8 mouse cellular contexts compared by ENCODE assay signal in genomic region chr2:152723651-152724331, GRCm38 (mm10). TPM values are rescaled to one million over a fixed set of nuclear protein-coding genes. Genes with fewer than 3 reads are reported as not detected.
DNase-seq lines count a peak whose midpoint lies in the region; ATAC-seq and TF ChIP-seq lines count a peak whose summit lies in the region.

No protein-coding gene starts in this region.

- peak overlapping the region; percentile 18 for H3K27ac ChIP-seq in kidney, adult 2 months (ENCODE audit: insufficient read depth, low read depth, low read length)
- no peak overlapping the region for H3K27ac ChIP-seq in forebrain, embryonic 14.5 days (ENCODE audit: low read depth, low read length)
- H3K27ac ChIP-seq in hindbrain, embryonic 14.5 days, result no peak overlapping the region
- no peak overlapping the region for H3K27ac ChIP-seq in liver, postnatal 0 days (ENCODE audit: low read depth)
- no peak overlapping the region for H3K27ac ChIP-seq in neural tube, embryonic 14.5 days (ENCODE audit: low read depth, low read length)

- H3K9ac ChIP-seq in forebrain, embryonic 14.5 days (ENCODE audit: low read length), result peak overlapping the region; percentile 57
- peak overlapping the region; percentile 46 for H3K9ac ChIP-seq in hindbrain, embryonic 14.5 days
- peak overlapping the region; percentile 16; the same call in 1 of the 2 replicates for H3K9ac ChIP-seq in liver, postnatal 0 days (replicated peaks)
- H3K9ac ChIP-seq in neural tube, embryonic 14.5 days (replicated peaks; ENCODE audit: low read depth, low read length), result peak overlapping the region; percentile 18; the same call in 1 of the 2 replicates

- DNase-seq in kidney, adult 2 months, result peak; percentile 67
- DNase-seq in kidney, adult 11 months, result no peak
- peak; percentile 43 for DNase-seq in forebrain, embryonic 14.5 days (ENCODE audit: low spot score)
- no peak for DNase-seq in hindbrain, embryonic 14.5 days (ENCODE audit: low spot score)
- DNase-seq in liver, postnatal 0 days, result peak; percentile 56
- no peak for DNase-seq in cerebellum, adult 9-11 months

- H3K4me2 ChIP-seq in forebrain, embryonic 14.5 days (ENCODE audit: low read length), result peak overlapping the region; percentile 50
- H3K4me2 ChIP-seq in hindbrain, embryonic 14.5 days (replicated peaks), result peak overlapping the region; percentile 59
- H3K4me2 ChIP-seq in liver, postnatal 0 days (ENCODE audit: low read depth, low read length), result peak overlapping the region; percentile 62
- H3K4me2 ChIP-seq in neural tube, embryonic 14.5 days (ENCODE audit: low read depth, low read length), result peak overlapping the region; percentile 41

- peaks cover 5% of the 10 kb centered on the region for H3K4me1 ChIP-seq in kidney, adult 2 months (ENCODE audit: control insufficient read depth, insufficient read depth, low read length)
- H3K4me1 ChIP-seq in forebrain, embryonic 14.5 days (ENCODE audit: control insufficient read depth, insufficient read depth, low read length), result peaks cover 7% of the 10 kb centered on the region
- H3K4me1 ChIP-seq in hindbrain, embryonic 14.5 days (replicated peaks; ENCODE audit: control insufficient read depth, insufficient read depth, low read length), result peaks cover 14% of the 10 kb centered on the region
- peaks cover 20% of the 10 kb centered on the region for H3K4me1 ChIP-seq in liver, postnatal 0 days (ENCODE audit: insufficient read depth)
- peaks cover 5% of the 10 kb centered on the region; the same call in 1 of the 2 replicates for H3K4me1 ChIP-seq in neural tube, embryonic 14.5 days (ENCODE audit: control insufficient read depth, insufficient read depth, low read length)

- no peaks in the 10 kb centered on the region for H3K27me3 ChIP-seq in kidney, adult 2 months (replicated peaks; ENCODE audit: control insufficient read depth, insufficient read depth, low read length)
- no peaks in the 10 kb centered on the region for H3K27me3 ChIP-seq in forebrain, embryonic 14.5 days (replicated peaks; ENCODE audit: control insufficient read depth, insufficient read depth, low read length)
- no peaks in the 10 kb centered on the region for H3K27me3 ChIP-seq in hindbrain, embryonic 14.5 days (ENCODE audit: control insufficient read depth, insufficient read depth, low read length)
- peaks cover 8% of the 10 kb centered on the region for H3K27me3 ChIP-seq in liver, postnatal 0 days (ENCODE audit: insufficient read depth, low read length)
- no peaks in the 10 kb centered on the region for H3K27me3 ChIP-seq in neural tube, embryonic 14.5 days (ENCODE audit: control insufficient read depth, insufficient read depth, low read length)

- TF ChIP-seq CTCF in kidney, adult 2 months (conservative IDR thresholded peaks at IDR 0.05; ENCODE audit: insufficient read depth, insufficient read length, low read depth, low read length), result no peak
- TF ChIP-seq CTCF in liver, postnatal 0 days (IDR thresholded peaks at IDR 0.05; ENCODE audit: low read depth), result no peak

- peak overlapping the region; percentile 8; the same call in 1 of the 2 replicates for H3K4me3 ChIP-seq in kidney, adult 2 months (ENCODE audit: insufficient read depth, low read depth, low read length)
- H3K4me3 ChIP-seq in forebrain, embryonic 14.5 days (ENCODE audit: low read depth, low read length), result peak overlapping the region; percentile 22
- H3K4me3 ChIP-seq in hindbrain, embryonic 14.5 days (replicated peaks; ENCODE audit: low read length), result peak overlapping the region; percentile 24
- peak overlapping the region; percentile 26; the same call in 1 of the 2 replicates for H3K4me3 ChIP-seq in liver, postnatal 0 days (ENCODE audit: low read depth, low read length)
- H3K4me3 ChIP-seq in neural tube, embryonic 14.5 days (ENCODE audit: low read depth, low read length), result peak overlapping the region; percentile 7; the same call in 1 of the 2 replicates

- TF ChIP-seq POLR2A in kidney, adult 2 months (IDR thresholded peaks at IDR 0.05; ENCODE audit: low read depth, low read length), result no peak

- no peak for TF ChIP-seq EP300 in liver, postnatal 0 days (IDR thresholded peaks at IDR 0.05; ENCODE audit: low read depth)

- 12% methylated on average over 37 of the region's 37 CpGs for WGBS in kidney, adult 2 months
- 6% methylated on average over 37 of the region's 37 CpGs for WGBS in forebrain, embryonic 14.5 days
- WGBS in hindbrain, embryonic 14.5 days, result 2% methylated on average over 37 of the region's 37 CpGs
- WGBS in liver, postnatal 0 days (ENCODE audit: insufficient replicate concordance), result 10% methylated on average over 37 of the region's 37 CpGs
- 3% methylated on average over 37 of the region's 37 CpGs for WGBS in neural tube, embryonic 14.5 days

- H3K36me3 ChIP-seq in kidney, adult 2 months (ENCODE audit: control insufficient read depth, insufficient read depth, low read length), result no peaks in the 10 kb centered on the region
- no peaks in the 10 kb centered on the region for H3K36me3 ChIP-seq in forebrain, embryonic 14.5 days (ENCODE audit: control insufficient read depth, insufficient read depth, low read length)
- no peaks in the 10 kb centered on the region for H3K36me3 ChIP-seq in hindbrain, embryonic 14.5 days (replicated peaks; ENCODE audit: control insufficient read depth, insufficient read depth)
- H3K36me3 ChIP-seq in liver, postnatal 0 days (replicated peaks; ENCODE audit: insufficient read depth, low read length), result no peaks in the 10 kb centered on the region
- H3K36me3 ChIP-seq in neural tube, embryonic 14.5 days (ENCODE audit: control insufficient read depth, insufficient read depth, low read length), result no peaks in the 10 kb centered on the region

- H3K9me3 ChIP-seq in forebrain, embryonic 14.5 days (replicated peaks; ENCODE audit: control insufficient read depth, low read length), result no peaks in the 10 kb centered on the region
- H3K9me3 ChIP-seq in hindbrain, embryonic 14.5 days (ENCODE audit: control insufficient read depth, low read length), result no peaks in the 10 kb centered on the region
- H3K9me3 ChIP-seq in liver, postnatal 0 days (ENCODE audit: low read length), result no peaks in the 10 kb centered on the region
- H3K9me3 ChIP-seq in neural tube, embryonic 14.5 days (ENCODE audit: control insufficient read depth, low read length), result no peaks in the 10 kb centered on the region

- ATAC-seq in forebrain, embryonic 14.5 days, result peak; percentile 66
- ATAC-seq in hindbrain, embryonic 14.5 days (ENCODE audit: low FRiP score), result peak; percentile 77
- peak; percentile 22; the same call in 1 of the 2 replicates for ATAC-seq in liver, postnatal 0 days
- peak; percentile 67 for ATAC-seq in neural tube, embryonic 14.5 days (ENCODE audit: low read depth)
- ATAC-seq in CD4-positive, CD25-positive, alpha-beta regulatory T cell, adult 4 months, result no peak

RNA-seq across cellular contexts. Expression of gene Id1, which starts 12.3 kb away (rescaled TPM):
- polyA plus RNA-seq in kidney, adult 2 months (2012; rRNA removed), result 156 and 235 TPM in 2 replicates
- 29.2 and 32.8 TPM in 2 replicates for polyA plus RNA-seq in forebrain, embryonic 14.5 days (2014; fragmentation: Nextera tagmentation; extraction: Ambion mirVana)
- polyA plus RNA-seq in hindbrain, embryonic 14.5 days (2014; fragmentation: Nextera tagmentation; extraction: Ambion mirVana), result 56.5 and 68.0 TPM in 2 replicates
- 39.7 and 40.4 TPM in 2 replicates for polyA plus RNA-seq in liver, postnatal 0 days (2015; fragmentation: Nextera tagmentation; extraction: Ambion mirVana)
- 49.9 and 50.4 TPM in 2 replicates for polyA plus RNA-seq in neural tube, embryonic 14.5 days (2014; fragmentation: Nextera tagmentation; extraction: Ambion mirVana)
- under 1 TPM; 0.75 to 0.82 TPM for polyA plus RNA-seq in CD4-positive, CD25-positive, alpha-beta regulatory T cell, adult 4 months (2017; shearing (Covaris generic))

RNA-seq across cellular contexts. Expression of gene Cox4i2, which starts 30.2 kb away (rescaled TPM):
- 2.9 and 3.1 TPM in 2 replicates for polyA plus RNA-seq in kidney, adult 2 months (2012; rRNA removed)
- polyA plus RNA-seq in forebrain, embryonic 14.5 days (2014; fragmentation: Nextera tagmentation; extraction: Ambion mirVana), result 4.5 and 5.9 TPM in 2 replicates
- polyA plus RNA-seq in hindbrain, embryonic 14.5 days (2014; fragmentation: Nextera tagmentation; extraction: Ambion mirVana), result 5.8 TPM in 2 replicates
- 0.56 and 1.0 TPM in 2 replicates for polyA plus RNA-seq in liver, postnatal 0 days (2015; fragmentation: Nextera tagmentation; extraction: Ambion mirVana)
- polyA plus RNA-seq in neural tube, embryonic 14.5 days (2014; fragmentation: Nextera tagmentation; extraction: Ambion mirVana), result 3.6 and 4.5 TPM in 2 replicates
- under 1 TPM in 1 of 2 experiments, not detected in 1; 0.46 TPM for polyA plus RNA-seq in CD4-positive, CD25-positive, alpha-beta regulatory T cell, adult 4 months (2017; shearing (Covaris generic))

RNA-seq across cellular contexts. Expression of gene Mcts2, which starts 37.0 kb away (rescaled TPM):
- polyA plus RNA-seq in kidney, adult 2 months (2012; rRNA removed), result 8.4 and 10.1 TPM in 2 replicates
- 35.8 and 42.6 TPM in 2 replicates for polyA plus RNA-seq in forebrain, embryonic 14.5 days (2014; fragmentation: Nextera tagmentation; extraction: Ambion mirVana)
- polyA plus RNA-seq in hindbrain, embryonic 14.5 days (2014; fragmentation: Nextera tagmentation; extraction: Ambion mirVana), result 34.0 and 41.9 TPM in 2 replicates
- 12.8 TPM in 2 replicates for polyA plus RNA-seq in liver, postnatal 0 days (2015; fragmentation: Nextera tagmentation; extraction: Ambion mirVana)
- polyA plus RNA-seq in neural tube, embryonic 14.5 days (2014; fragmentation: Nextera tagmentation; extraction: Ambion mirVana), result 40.2 and 43.8 TPM in 2 replicates
- polyA plus RNA-seq in CD4-positive, CD25-positive, alpha-beta regulatory T cell, adult 4 months (2017; shearing (Covaris generic)), result 1 to 10 TPM; 3.7 to 3.9 TPM

RNA-seq across cellular contexts. Expression of gene H13, which starts 54.5 kb away (rescaled TPM):
- polyA plus RNA-seq in kidney, adult 2 months (2012; rRNA removed), result 129 and 161 TPM in 2 replicates
- polyA plus RNA-seq in forebrain, embryonic 14.5 days (2014; fragmentation: Nextera tagmentation; extraction: Ambion mirVana), result 136 and 161 TPM in 2 replicates
- 155 and 164 TPM in 2 replicates for polyA plus RNA-seq in hindbrain, embryonic 14.5 days (2014; fragmentation: Nextera tagmentation; extraction: Ambion mirVana)
- polyA plus RNA-seq in liver, postnatal 0 days (2015; fragmentation: Nextera tagmentation; extraction: Ambion mirVana), result 61.0 and 63.8 TPM in 2 replicates
- polyA plus RNA-seq in neural tube, embryonic 14.5 days (2014; fragmentation: Nextera tagmentation; extraction: Ambion mirVana), result 156 and 160 TPM in 2 replicates
- polyA plus RNA-seq in CD4-positive, CD25-positive, alpha-beta regulatory T cell, adult 4 months (2017; shearing (Covaris generic)), result 10 to 100 TPM; 76.1 to 76.2 TPM

Comparison
In these comparisons a context has a peak if more than half of its experiments do, and no peak if none do; other contexts are left out.
1. DNase-seq: peak in kidney, adult 2 months (single experiment), forebrain, embryonic 14.5 days (single experiment) and liver, postnatal 0 days (single experiment); none in kidney, adult 11 months (single experiment), hindbrain, embryonic 14.5 days (single experiment) and cerebellum, adult 9-11 months (single experiment).
2. RNA of gene Id1, which starts 12.3 kb away (polyA plus RNA-seq): 156 to 235 TPM in kidney, adult 2 months, 56.5 to 68.0 TPM in hindbrain, embryonic 14.5 days, 49.9 to 50.4 TPM in neural tube, embryonic 14.5 days, 39.7 to 40.4 TPM in liver, postnatal 0 days and 29.2 to 32.8 TPM in forebrain, embryonic 14.5 days; 0.75 to 0.82 TPM in CD4-positive, CD25-positive, alpha-beta regulatory T cell, adult 4 months; every median in the first group is over 10 times any median in the second.
3. Peak in every context shown above with its lines, with median percentiles within 50 percentile points of each other: H3K4me3 ChIP-seq, H3K4me2 ChIP-seq and H3K9ac ChIP-seq.